In genomic region chr2:20883288-20883687, GRCm38 (mm10) we compare ENCODE assay signal across 19 mouse cellular contexts.
DNase-seq lines count a peak whose midpoint lies in the region; ATAC-seq lines count a peak whose summit lies in the region.
"Had no signal": no experiment of that assay in that cellular context is flagged by ENCODE, and none has a peak within 500 bp of the region (broad histone marks: within the 10 kb centered on the region; RNA-seq: fewer than 3 reads in every experiment).

No protein-coding gene starts in this region.

- H3K9me3 ChIP-seq in hindbrain, embryonic 15.5 days: no peaks in the 10 kb centered on the region
- no peaks in the 10 kb centered on the region for H3K9me3 ChIP-seq in hindbrain, embryonic 12.5 days (replicated peaks)
- no peaks in the 10 kb centered on the region for H3K9me3 ChIP-seq in midbrain, embryonic 16.5 days (replicated peaks; ENCODE audit: control insufficient read depth, low read length, poor library complexity, severe bottlenecking)
- no peaks in the 10 kb centered on the region for H3K9me3 ChIP-seq in midbrain, embryonic 13.5 days
- H3K9me3 ChIP-seq: liver, embryonic 15.5 days; megakaryocyte, embryonic 14.5 days; neural tube, embryonic 13.5 days had no signal

- H3K4me1 ChIP-seq in hindbrain, embryonic 15.5 days (replicated peaks): 0 out of 2 replicates have a peak, but pooled peaks cover 5% of the 10 kb centered on the region
- H3K4me1 ChIP-seq in hindbrain, embryonic 12.5 days: no peaks in the 10 kb centered on the region
- H3K4me1 ChIP-seq in midbrain, embryonic 16.5 days (ENCODE audit: control insufficient read depth, insufficient read depth, low read length): peaks cover 2% of the 10 kb centered on the region; the same call in 1 of the 2 replicates
- no peaks in the 10 kb centered on the region for H3K4me1 ChIP-seq in midbrain, embryonic 13.5 days (replicated peaks)
- H3K4me1 ChIP-seq: liver, embryonic 15.5 days; neural tube, embryonic 13.5 days had no signal

- peaks cover 36% of the 10 kb centered on the region for H3K36me3 ChIP-seq in hindbrain, embryonic 15.5 days
- H3K36me3 ChIP-seq in hindbrain, embryonic 12.5 days: peaks cover 45% of the 10 kb centered on the region
- H3K36me3 ChIP-seq in midbrain, embryonic 16.5 days (ENCODE audit: control insufficient read depth, insufficient read depth, low read length): peaks cover 22% of the 10 kb centered on the region
- peaks cover 53% of the 10 kb centered on the region for H3K36me3 ChIP-seq in midbrain, embryonic 13.5 days

- H3K9ac ChIP-seq in hindbrain, embryonic 15.5 days: no peak overlapping the region
- no peak overlapping the region for H3K9ac ChIP-seq in hindbrain, embryonic 12.5 days
- H3K9ac ChIP-seq in midbrain, embryonic 16.5 days (ENCODE audit: low read depth, low read length): no peak overlapping the region
- H3K9ac ChIP-seq in midbrain, embryonic 13.5 days (replicated peaks): no peak overlapping the region
- H3K9ac ChIP-seq: liver, embryonic 15.5 days; neural tube, embryonic 13.5 days had no signal

- H3K4me3 ChIP-seq in hindbrain, embryonic 15.5 days: no peak overlapping the region
- H3K4me3 ChIP-seq in hindbrain, embryonic 12.5 days: no peak overlapping the region
- no peak overlapping the region for H3K4me3 ChIP-seq in midbrain, embryonic 16.5 days (ENCODE audit: low read depth, low read length)
- H3K4me3 ChIP-seq in midbrain, embryonic 13.5 days (replicated peaks): no peak overlapping the region
- H3K4me3 ChIP-seq: liver, embryonic 15.5 days; megakaryocyte, embryonic 14.5 days; neural tube, embryonic 13.5 days had no signal

- H3K4me2 ChIP-seq in hindbrain, embryonic 15.5 days: no peak overlapping the region
- H3K4me2 ChIP-seq in hindbrain, embryonic 12.5 days (replicated peaks): no peak overlapping the region
- H3K4me2 ChIP-seq in midbrain, embryonic 16.5 days (ENCODE audit: low read length): no peak overlapping the region
- H3K4me2 ChIP-seq in midbrain, embryonic 13.5 days (replicated peaks): no peak overlapping the region
- H3K4me2 ChIP-seq: liver, embryonic 15.5 days; neural tube, embryonic 13.5 days had no signal

- no peaks in the 10 kb centered on the region for H3K27me3 ChIP-seq in hindbrain, embryonic 15.5 days
- no peaks in the 10 kb centered on the region for H3K27me3 ChIP-seq in hindbrain, embryonic 12.5 days
- no peaks in the 10 kb centered on the region for H3K27me3 ChIP-seq in midbrain, embryonic 16.5 days (ENCODE audit: control insufficient read depth, insufficient read depth, low read depth, low read length)
- no peaks in the 10 kb centered on the region for H3K27me3 ChIP-seq in midbrain, embryonic 13.5 days
- H3K27me3 ChIP-seq: CH12.LX; liver, embryonic 15.5 days; megakaryocyte, embryonic 14.5 days; neural tube, embryonic 13.5 days had no signal

- peak overlapping the region; percentile 57 for H3K27ac ChIP-seq in hindbrain, embryonic 15.5 days (replicated peaks)
- no peak overlapping the region for H3K27ac ChIP-seq in hindbrain, embryonic 12.5 days
- peak overlapping the region; percentile 42 for H3K27ac ChIP-seq in midbrain, embryonic 16.5 days (ENCODE audit: low read length)
- H3K27ac ChIP-seq in midbrain, embryonic 13.5 days: no peak overlapping the region
- H3K27ac ChIP-seq: liver, embryonic 15.5 days; neural tube, embryonic 13.5 days; stomach, postnatal 0 days had no signal

- ATAC-seq in hindbrain, embryonic 15.5 days (ENCODE audit: low FRiP score, low read depth): no peak; the same call in 1 of the 2 replicates
- no peak for ATAC-seq in hindbrain, embryonic 12.5 days (ENCODE audit: low FRiP score)
- ATAC-seq in midbrain, embryonic 16.5 days: no peak
- no peak for ATAC-seq in midbrain, embryonic 13.5 days
- ATAC-seq: lung, postnatal 0 days had no signal

- 58% methylated on average over 8 of the region's 8 CpGs for WGBS in hindbrain, embryonic 15.5 days
- 86% methylated on average over 8 of the region's 8 CpGs for WGBS in hindbrain, embryonic 12.5 days
- 72% methylated on average over 8 of the region's 8 CpGs for WGBS in midbrain, embryonic 16.5 days
- 84% methylated on average over 8 of the region's 8 CpGs for WGBS in midbrain, embryonic 13.5 days

- peak; percentile 21 to 23 for DNase-seq in cerebellum, postnatal 10 days
- no peak for DNase-seq in cerebellum, postnatal 4 days (ENCODE audit: low spot score in 2 of 2)
- DNase-seq in telencephalon, adult 2 months (ENCODE audit: low read depth, low spot score): peak; percentile 21
- DNase-seq: adrenal gland, adult 8-10 months; cerebellum, adult 9-10 months; gastrocnemius, postnatal 14 days; heart, postnatal 10 days; kidney, postnatal 4 days; thymus, postnatal 14 days had no signal

Comparison
In these comparisons a context has a peak if more than half of its experiments do, and no peak if none do; other contexts are left out.
1. DNase-seq: peak in cerebellum, postnatal 10 days (2 of 2) and telencephalon, adult 2 months (single experiment); none in cerebellum, postnatal 4 days (0 of 2).
2. H3K27ac ChIP-seq: peak in hindbrain, embryonic 15.5 days (single experiment) and midbrain, embryonic 16.5 days (single experiment); none in hindbrain, embryonic 12.5 days (single experiment) and midbrain, embryonic 13.5 days (single experiment).